Mouse (Mus musculus): ENCODE measurements around the gene Aff3.

The Aff3 gene

DNA sequence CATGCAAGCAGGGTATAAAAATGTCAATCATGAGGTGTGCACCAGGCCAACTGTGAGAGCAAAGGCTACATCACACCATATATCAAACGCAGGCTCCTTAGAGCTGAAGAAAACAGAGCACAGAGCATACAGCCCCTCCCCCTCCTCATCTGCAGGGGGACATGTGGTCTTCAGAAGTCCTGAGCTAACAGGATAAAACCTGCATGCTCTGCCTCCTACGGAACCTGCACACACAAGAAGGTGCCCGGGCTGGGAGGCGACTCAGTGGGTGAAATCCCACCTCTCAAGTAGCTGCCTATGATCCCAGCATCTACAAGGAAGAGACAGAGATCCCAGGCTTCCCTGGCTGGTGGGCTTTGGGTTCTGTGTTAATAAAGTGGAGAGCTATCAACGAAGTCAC lies 70.0 kb downstream of the Aff3 start:
- DNase-seq, result no peak

GRCm38 (mm10) chr1:38591194-38591593 lies 73.6 kb downstream of the Aff3 start:
- no peak for DNase-seq

DNA sequence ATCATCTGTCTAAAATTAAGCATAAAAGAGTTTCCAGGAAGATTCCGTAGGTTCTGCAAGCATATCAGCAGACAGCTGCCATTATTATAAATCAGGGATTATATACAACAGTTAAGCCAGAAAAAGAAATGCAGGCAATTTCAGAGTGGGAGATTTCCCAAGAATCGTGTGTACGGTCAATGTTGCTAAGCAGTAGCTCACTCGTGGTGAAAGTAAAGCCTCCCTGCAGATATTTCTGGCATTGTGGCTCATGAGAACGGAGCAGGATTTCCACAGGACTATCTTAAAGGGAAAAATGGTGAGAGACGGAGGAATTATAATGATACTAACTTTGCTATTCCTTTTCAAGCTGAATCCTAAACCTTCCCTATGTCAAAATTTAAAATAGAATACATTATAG lies 76.0 kb downstream of the Aff3 start:
- DNase-seq, result no peak

GRCm38 (mm10) chr1:38582328-38582727 lies 82.4 kb downstream of the Aff3 start:
- no peak for DNase-seq

GRCm38 (mm10) chr1:38580572-38580971 lies 84.2 kb downstream of the Aff3 start:
- DNase-seq, result no peak

DNA sequence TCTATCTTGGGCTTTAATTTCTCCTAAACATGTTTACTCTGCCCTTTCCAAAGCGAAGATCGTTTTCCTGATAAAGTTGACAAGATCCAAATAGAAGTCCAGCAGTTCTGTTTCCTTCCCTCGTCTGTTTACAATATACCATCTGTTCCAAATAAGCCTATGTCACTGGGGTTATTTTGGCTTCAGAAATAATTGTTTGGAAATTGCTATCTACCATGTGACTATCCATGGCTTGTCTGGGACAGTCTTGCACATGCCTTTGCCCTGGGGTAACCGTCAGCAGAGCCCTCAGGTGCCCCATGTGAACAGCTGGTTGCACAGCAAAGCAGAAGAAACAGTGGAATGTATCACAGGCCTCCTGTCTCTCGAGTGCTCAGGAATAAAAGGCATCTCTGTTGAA lies 86.4 kb downstream of the Aff3 start:
- DNase-seq, result no peak

DNA sequence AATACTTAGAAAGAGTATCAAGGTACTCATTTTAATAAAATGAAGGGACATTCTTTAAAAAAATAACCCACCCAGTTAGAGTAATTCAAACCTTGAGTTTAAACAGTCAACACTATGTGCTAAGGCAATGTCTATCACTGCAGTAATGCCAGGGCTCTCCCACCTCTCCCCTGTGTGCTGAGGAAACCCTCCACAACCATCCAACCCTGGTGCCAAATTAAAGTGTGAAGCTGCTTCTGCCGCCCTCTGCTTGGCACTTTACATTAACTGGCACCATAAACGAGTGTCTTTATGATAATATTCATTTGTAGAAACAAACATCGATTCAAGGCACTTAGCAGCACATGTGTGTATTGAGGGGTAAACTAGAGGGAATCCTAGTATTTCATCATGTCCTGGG lies 97.0 kb downstream of the Aff3 start:
- DNase-seq, result no peak

DNA sequence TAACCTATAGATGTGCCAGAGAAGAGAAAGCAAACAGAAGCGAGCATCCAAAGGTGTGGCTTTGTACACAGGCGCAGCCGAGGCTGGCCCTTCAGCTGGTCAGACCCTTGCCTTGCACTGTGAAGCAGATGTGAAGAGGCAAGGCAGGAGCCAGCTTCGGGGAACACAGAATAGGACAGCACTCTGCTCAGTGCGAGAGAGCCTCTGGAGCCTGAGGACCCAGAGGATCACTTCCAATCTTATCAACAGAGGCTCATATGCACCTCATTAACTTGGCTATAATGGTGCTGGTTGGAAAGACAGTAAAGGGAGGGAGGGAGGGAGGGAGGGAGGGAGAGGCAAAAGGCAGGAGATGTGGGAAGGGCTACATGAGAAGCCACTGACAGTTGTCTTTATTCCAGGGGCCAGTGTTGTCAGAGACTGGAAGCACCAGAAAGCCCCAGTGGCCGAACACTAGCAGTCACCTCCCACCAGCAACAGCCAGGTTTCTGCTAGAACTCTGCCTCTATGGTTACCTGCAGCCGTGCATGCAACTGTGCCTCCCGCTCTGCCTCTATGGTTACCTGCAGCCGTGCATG lies 98.6 kb downstream of the Aff3 start:
- no peak for DNase-seq

GRCm38 (mm10) chr1:38565295-38565777 lies 99.4 kb downstream of the Aff3 start:
- no peak for DNase-seq

DNA sequence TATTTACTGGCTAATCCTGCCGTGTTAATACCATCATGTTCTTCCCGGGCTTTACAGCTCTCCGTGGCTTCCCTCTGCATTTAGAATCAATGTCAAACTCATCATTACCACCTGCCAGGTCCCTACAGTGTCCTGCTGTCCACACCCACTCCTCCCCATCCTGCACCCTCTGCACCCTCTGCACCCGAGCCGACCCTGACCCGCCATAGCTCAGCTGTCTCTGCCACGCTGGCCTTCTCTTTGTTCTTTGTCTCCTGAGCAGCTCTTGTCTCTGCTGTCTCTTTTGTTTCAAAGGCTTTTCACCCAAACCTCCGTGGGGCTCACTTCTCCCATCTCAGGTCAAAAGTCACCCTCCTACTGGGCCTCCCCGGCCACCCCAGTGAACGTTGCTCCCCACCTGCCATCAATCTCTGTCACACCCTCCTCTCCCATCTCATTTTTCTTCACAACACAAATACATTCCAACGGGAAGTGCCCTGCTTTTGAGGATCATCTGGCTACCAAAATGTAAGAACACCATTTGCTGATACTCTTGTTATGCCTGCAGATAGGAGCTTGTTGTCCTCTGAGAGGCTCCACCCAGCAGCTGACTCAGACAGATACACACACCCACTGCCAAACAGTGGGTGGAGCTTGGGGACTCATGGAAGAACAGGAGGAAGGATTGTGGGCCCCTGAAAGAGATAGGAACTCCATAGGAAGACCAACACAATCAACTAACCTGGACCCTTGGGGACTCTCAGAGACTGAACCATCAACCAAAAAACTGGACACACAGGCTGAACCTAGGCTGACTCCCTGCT lies 102.2 kb downstream of the Aff3 start:
- no peak for DNase-seq

GRCm38 (mm10) chr1:38561331-38561730 lies 103.4 kb downstream of the Aff3 start:
- DNase-seq, result no peak

DNA sequence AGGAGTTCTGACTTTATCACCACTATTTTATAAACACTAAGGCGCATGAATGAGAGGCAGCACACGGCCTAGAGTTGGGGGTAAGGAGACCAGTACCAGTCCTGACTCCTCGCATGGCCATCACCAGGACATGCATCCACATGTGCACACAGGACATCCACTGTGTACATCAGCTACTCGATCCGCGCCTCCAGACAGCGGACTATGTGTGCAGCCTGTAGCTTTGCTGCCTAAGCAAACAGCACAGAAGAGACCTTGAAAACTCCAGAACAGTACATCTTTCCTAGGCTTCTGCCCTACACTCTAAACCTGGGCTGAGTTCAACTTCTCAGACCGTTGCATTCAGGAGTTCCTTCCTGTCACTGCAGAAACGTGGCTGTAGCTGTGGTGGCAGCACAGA lies 104.1 kb downstream of the Aff3 start:
- no peak for DNase-seq

GRCm38 (mm10) chr1:38557615-38558014 lies 107.1 kb downstream of the Aff3 start:
- no peak for DNase-seq

GRCm38 (mm10) chr1:38554546-38554945 lies 110.2 kb downstream of the Aff3 start:
- no peak for DNase-seq

DNA sequence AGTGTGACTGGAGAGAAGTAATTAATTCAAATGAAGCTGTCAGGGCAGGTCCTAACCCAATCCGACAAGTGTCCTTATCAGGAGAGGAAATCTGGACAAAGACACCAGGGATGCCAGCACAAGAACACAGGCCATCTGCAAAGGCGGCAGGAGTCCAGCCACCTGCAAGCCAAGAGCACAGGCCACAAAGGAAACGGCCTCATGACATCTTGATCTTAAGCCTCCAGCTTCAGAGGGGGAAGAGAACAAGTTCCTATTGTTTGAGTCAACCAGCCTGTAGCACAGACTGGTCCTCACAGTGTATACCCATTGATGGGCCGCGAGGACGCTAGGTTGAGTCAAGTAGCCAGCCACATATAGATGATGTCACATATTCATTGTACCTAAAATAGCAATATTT lies 111.7 kb downstream of the Aff3 start:
- DNase-seq, result no peak

GRCm38 (mm10) chr1:38550579-38550978 lies 114.2 kb downstream of the Aff3 start:
- DNase-seq, result no peak

- no peak for DNase-seq
Observed at GRCm38 (mm10) chr1:38548671-38549661, 115.8 kb downstream of the Aff3 start.

DNA sequence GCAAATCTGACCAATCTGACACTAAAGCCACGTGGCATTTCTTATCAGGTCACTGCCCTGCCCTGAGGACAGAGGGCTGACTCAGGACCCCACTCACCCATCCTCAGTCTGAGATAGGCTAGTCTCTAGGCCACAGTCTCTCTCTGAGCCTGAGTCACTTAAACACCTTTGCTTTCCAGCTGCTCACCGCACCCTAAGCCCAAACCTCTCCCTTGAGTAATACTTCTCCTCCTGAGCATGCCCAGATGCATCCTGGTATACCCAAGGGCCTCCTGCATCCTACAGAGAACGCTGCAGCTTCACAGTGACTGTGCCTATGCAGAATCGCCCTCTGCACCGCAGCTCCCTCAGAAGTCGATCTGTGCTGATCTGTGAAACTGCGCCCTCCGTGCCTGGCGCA lies 117.1 kb downstream of the Aff3 start:
- DNase-seq, result no peak

- no peak for DNase-seq
Observed at GRCm38 (mm10) chr1:38546696-38547095, 118.1 kb downstream of the Aff3 start.

DNA sequence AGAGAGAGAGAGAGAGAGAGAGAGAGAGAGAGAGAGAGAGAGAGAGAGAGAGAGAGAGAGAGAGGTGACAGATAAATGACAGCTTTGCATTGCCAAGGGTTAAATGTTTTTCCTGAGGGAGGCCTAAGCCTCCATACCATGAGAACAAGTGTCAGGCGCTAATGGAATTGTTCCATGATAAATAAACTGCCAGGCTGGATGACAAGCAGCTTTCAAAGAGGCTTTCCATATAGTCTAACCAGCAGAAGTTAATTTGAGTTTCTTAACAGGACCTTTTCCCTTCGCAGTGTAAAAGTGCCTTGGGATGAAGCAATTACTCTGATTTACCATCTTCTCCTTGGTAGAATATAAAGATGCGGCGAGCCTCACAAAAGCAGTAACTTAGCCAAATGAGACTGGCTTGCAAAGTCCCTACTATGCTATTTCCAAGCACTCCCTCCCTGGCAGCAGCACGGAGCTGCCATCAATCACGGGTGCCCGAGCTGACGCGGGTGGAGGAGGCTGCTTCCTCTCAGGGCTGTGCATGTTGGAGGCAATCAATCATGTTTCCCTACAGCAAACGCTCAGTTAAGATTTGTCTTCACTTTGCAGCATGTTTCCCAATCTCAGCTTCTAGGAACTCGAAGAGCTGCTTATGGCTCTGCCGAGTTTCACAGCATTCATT lies 119.3 kb downstream of the Aff3 start:
- DNase-seq, result no peak

DNA sequence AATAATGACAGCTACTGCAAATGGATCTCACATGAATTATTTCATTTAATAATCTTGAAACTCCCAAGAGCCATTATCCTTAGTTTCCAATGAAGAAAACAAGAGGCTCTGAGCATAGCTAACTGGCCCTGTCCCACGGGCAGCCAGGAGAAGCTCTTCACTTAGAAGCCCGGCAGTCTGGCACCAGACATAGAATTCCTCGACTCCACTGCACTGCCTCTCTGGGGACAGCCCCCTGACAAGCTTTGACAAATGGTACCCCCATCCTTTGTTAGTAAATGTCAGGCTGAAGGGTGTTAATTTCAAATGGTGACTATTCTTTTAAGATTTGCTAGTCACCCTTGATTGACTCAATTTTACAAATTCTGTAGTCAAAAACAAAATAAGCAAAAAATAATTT lies 120.3 kb downstream of the Aff3 start:
- DNase-seq, result no peak

- DNase-seq, result no peak
Observed at GRCm38 (mm10) chr1:38541536-38541935, 123.2 kb downstream of the Aff3 start.
